9 mouse cellular contexts compared by ENCODE assay signal in genomic region chr11:119219816-119220465, GRCm38 (mm10). TPM values are rescaled to one million over a fixed set of nuclear protein-coding genes. Genes with fewer than 3 reads are reported as not detected.
DNase-seq lines count a peak whose midpoint lies in the region; ATAC-seq lines count a peak whose summit lies in the region.
"Had no signal": no experiment of that assay in that cellular context is flagged by ENCODE, and none has a peak within 500 bp of the region (broad histone marks: within the 10 kb centered on the region; RNA-seq: fewer than 3 reads in every experiment).

No protein-coding gene starts in this region.

- H3K4me1 ChIP-seq in hindbrain, embryonic 12.5 days: peaks cover 77% of the 10 kb centered on the region
- H3K4me1 ChIP-seq in midbrain, embryonic 12.5 days: peaks cover 73% of the 10 kb centered on the region

- H3K9ac ChIP-seq in hindbrain, embryonic 12.5 days: peak overlapping the region; percentile 39
- peak overlapping the region; percentile 50; the same call in 1 of the 2 replicates for H3K9ac ChIP-seq in midbrain, embryonic 12.5 days (replicated peaks)

- H3K27me3 ChIP-seq in hindbrain, embryonic 12.5 days: no peaks in the 10 kb centered on the region
- H3K27me3 ChIP-seq in midbrain, embryonic 12.5 days: no peaks in the 10 kb centered on the region; the same call in 1 of the 2 replicates

- 0 out of 2 replicates have a peak, but pooled peaks cover 5% of the 10 kb centered on the region for H3K36me3 ChIP-seq in hindbrain, embryonic 12.5 days
- H3K36me3 ChIP-seq in midbrain, embryonic 12.5 days: peaks cover 8% of the 10 kb centered on the region; the same call in 1 of the 2 replicates
- H3K36me3 ChIP-seq: G1E had no signal

- WGBS in hindbrain, embryonic 12.5 days: 8% methylated on average over 17 of the region's 17 CpGs
- 9% methylated on average over 17 of the region's 17 CpGs for WGBS in midbrain, embryonic 12.5 days

- H3K27ac ChIP-seq in hindbrain, embryonic 12.5 days: peak overlapping the region; percentile 71
- H3K27ac ChIP-seq in midbrain, embryonic 12.5 days (replicated peaks): peak overlapping the region; percentile 66

- peak overlapping the region; percentile 31 for H3K4me2 ChIP-seq in hindbrain, embryonic 12.5 days (replicated peaks)
- peak overlapping the region; percentile 36 for H3K4me2 ChIP-seq in midbrain, embryonic 12.5 days (replicated peaks)

- no peak overlapping the region for H3K4me3 ChIP-seq in hindbrain, embryonic 12.5 days
- 0 out of 2 replicates have a peak overlapping the region, but pooled peaks have one; percentile 7 for H3K4me3 ChIP-seq in midbrain, embryonic 12.5 days

- H3K9me3 ChIP-seq in hindbrain, embryonic 12.5 days (replicated peaks): no peaks in the 10 kb centered on the region
- H3K9me3 ChIP-seq in midbrain, embryonic 12.5 days: no peaks in the 10 kb centered on the region

- ATAC-seq in hindbrain, embryonic 12.5 days (ENCODE audit: low FRiP score): no peak
- ATAC-seq in midbrain, embryonic 12.5 days (ENCODE audit: low FRiP score, low read depth): no peak

- DNase-seq in testis, postnatal 10 days (ENCODE audit: low spot score): peak; percentile 57
- no peak for DNase-seq in testis, postnatal 14 days (ENCODE audit: low spot score)
- DNase-seq in frontal cortex, postnatal 36 days (ENCODE audit: low spot score in 2 of 2): peak; percentile 68 to 74
- peak; percentile 77 for DNase-seq in layer of hippocampus, adult 9-11 months
- DNase-seq in embryo, embryonic 10.5 days (ENCODE audit: low spot score): no peak
- no peak for DNase-seq in spleen, postnatal 10 days (ENCODE audit: low spot score in 2 of 2)

RNA-seq across cellular contexts. Expression of gene Tbc1d16, which starts 8.4 kb away (rescaled TPM):
- 34.7 and 36.7 TPM in 2 replicates for polyA plus RNA-seq in hindbrain, embryonic 12.5 days (2016; fragmentation: Nextera tagmentation; extraction: Ambion mirVana)
- 30.9 and 35.1 TPM in 2 replicates for polyA plus RNA-seq in midbrain, embryonic 12.5 days (2016; fragmentation: Nextera tagmentation; extraction: Ambion mirVana)
- polyA plus RNA-seq: G1E had no signal

RNA-seq across cellular contexts. Expression of gene Ccdc40, which starts 8.4 kb away (rescaled TPM):
- 19.1 and 20.5 TPM in 2 replicates for polyA plus RNA-seq in hindbrain, embryonic 12.5 days (2016; fragmentation: Nextera tagmentation; extraction: Ambion mirVana)
- polyA plus RNA-seq in midbrain, embryonic 12.5 days (2016; fragmentation: Nextera tagmentation; extraction: Ambion mirVana): 18.6 and 24.1 TPM in 2 replicates
- polyA plus RNA-seq: G1E had no signal

RNA-seq across cellular contexts. Expression of gene Gaa, which starts 47.7 kb away (rescaled TPM):
- 49.3 and 52.4 TPM in 2 replicates for polyA plus RNA-seq in hindbrain, embryonic 12.5 days (2016; fragmentation: Nextera tagmentation; extraction: Ambion mirVana)
- polyA plus RNA-seq in midbrain, embryonic 12.5 days (2016; fragmentation: Nextera tagmentation; extraction: Ambion mirVana): 40.6 and 42.1 TPM in 2 replicates

Comparison
In these comparisons a context has a peak if more than half of its experiments do, and no peak if none do; other contexts are left out.
1. DNase-seq: peak in testis, postnatal 10 days (single experiment), frontal cortex, postnatal 36 days (2 of 2) and layer of hippocampus, adult 9-11 months (single experiment); none in testis, postnatal 14 days (single experiment), embryo, embryonic 10.5 days (single experiment) and spleen, postnatal 10 days (0 of 2).